Mouse (Mus musculus) lung, embryonic 15.5 days (tissue): Measurements from ENCODE around the gene Zfp846. TPM values are rescaled to one million over a fixed set of nuclear protein-coding genes. Genes with fewer than 3 reads are reported as not detected.
"Not testable (repeated sequence)": the region's sequence is repeated elsewhere in the genome, so short reads cannot be mapped to it uniquely, and the experiment has no call there.

Experiments
- ATAC-seq: fragments of 200-750 bp; cut with Nextera tagmentation; 2 replicates; pipeline ENCODE4 v1.8.0; 2017; ENCODE audit warnings: moderate number of reproducible peaks, borderline replicate concordance; ENCODE audit not compliant: low FRiP score, low TSS enrichment; ENCODE audit errors: extremely low read depth
- H3K27ac ChIP-seq: fragments of 300-500 bp; sonication (generic); 2 replicates; pipeline ENCODE4 v1.5.1; 2015; ENCODE audit warnings: moderate library complexity, mild to moderate bottlenecking, inconsistent platforms
- H3K27me3 ChIP-seq: fragments of 300-500 bp; sonication (generic); 2 replicates; pipeline ENCODE4 v1.6.1; 2015; ENCODE audit warnings: inconsistent platforms
- H3K36me3 ChIP-seq: fragments of 300-500 bp; sonication (generic); 2 replicates; pipeline ENCODE4 v1.6.1; 2015; ENCODE audit warnings: inconsistent platforms
- H3K4me1 ChIP-seq: fragments of 300-500 bp; sonication (generic); 2 replicates; pipeline ENCODE4 v1.6.1; 2015; ENCODE audit warnings: inconsistent platforms
- H3K4me2 ChIP-seq: fragments of 300-500 bp; sonication (generic); 2 replicates; pipeline ENCODE4 v1.6.1; 2015; ENCODE audit warnings: inconsistent platforms, mild to moderate bottlenecking, moderate library complexity
- H3K4me3 ChIP-seq: fragments of 300-500 bp; sonication (generic); 2 replicates; pipeline ENCODE4 v1.5.1; 2015; ENCODE audit warnings: mild to moderate bottlenecking, inconsistent platforms
- H3K9ac ChIP-seq: fragments of 300-500 bp; sonication (generic); 2 replicates; pipeline ENCODE4 v1.6.1; 2015; ENCODE audit warnings: inconsistent platforms
- H3K9me3 ChIP-seq: fragments of 300-500 bp; sonication (generic); 2 replicates; pipeline ENCODE4 v1.6.1; 2016; ENCODE audit warnings: inconsistent platforms
- WGBS: fragments of 180-500 bp; shearing (Covaris S2); methylation state at CpG from one replicate; pipeline ENCODE4 v1.1.7; 2015; 5-methylcytosine and 5-hydroxymethylcytosine counted together
- polyA plus RNA-seq: library from polyadenylated mRNA; unstranded; fragments of >200 nt; fragmentation: Nextera tagmentation; extraction: Ambion mirVana; gene quantifications from 2 replicates; pipeline ENCODE4 v1.2.1, GENCODE M21; 2015

Gene Zfp846
- polyA plus RNA-seq, 1 experiment from 2014 or later = 17.7 TPM

DNA sequence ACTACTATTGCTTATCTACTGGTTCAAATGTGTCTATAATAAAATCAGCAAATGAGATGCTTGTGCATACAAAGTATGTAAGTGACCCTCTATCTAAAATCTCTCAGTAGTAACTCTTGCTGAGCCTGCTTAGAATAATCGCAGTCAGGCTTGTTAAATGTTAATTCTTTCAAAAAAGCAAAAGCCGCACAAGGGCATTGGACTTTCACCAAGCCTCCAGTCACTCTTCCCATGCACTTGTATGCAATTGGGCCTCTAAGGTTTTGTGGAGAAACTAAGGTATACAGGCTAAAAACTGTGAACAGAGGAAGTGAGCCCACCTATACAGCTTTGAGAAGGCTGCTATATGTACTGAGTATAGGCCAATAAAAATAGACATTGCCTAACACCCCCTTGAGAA, 4.5 kb upstream of the Zfp846 start:
- H3K4me2 ChIP-seq = no peak overlapping the region

DNA sequence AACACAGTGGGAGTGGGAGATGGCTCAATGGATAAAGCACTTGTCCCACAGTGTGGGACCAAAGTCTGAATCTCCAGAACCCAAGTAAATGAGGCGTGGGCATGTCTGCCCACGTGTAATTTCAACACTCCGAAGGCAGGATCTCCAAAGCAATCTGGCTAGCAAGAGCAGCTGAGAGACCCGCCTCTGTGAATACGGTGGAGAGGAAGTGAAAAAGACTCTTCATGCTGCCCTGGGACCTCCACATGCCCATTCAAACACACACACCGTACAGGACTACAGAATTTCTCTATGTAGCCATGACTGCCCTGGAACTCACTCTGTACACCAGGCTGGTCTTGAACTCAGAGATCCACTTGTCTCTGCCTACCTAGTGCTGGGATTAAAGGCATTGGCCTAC, 20.2 kb downstream of the Zfp846 start:
- Histone ChIP-seq H3K9ac (no peak overlapping the region), H3K4me2 (no peak overlapping the region), H3K4me1 (no peaks in the 10 kb centered on the region), H3K27ac (no peak overlapping the region), H3K27me3 (no peaks in the 10 kb centered on the region), H3K4me3 (no peak overlapping the region), H3K36me3 (peaks cover 10% of the 10 kb centered on the region; the same call in 1 of the 2 replicates), H3K9me3 (no peaks in the 10 kb centered on the region)
- ATAC-seq = no peak
- 80% methylated on average over 6 of the region's 6 CpGs for WGBS

More for the DNA sequence above, 4.5 kb upstream of the Zfp846 start:
- no peak overlapping the region for H3K27ac ChIP-seq
- H3K4me3 ChIP-seq = no peak overlapping the region
- H3K9ac ChIP-seq = no peak overlapping the region
- WGBS = 79% methylated on average over 2 of the region's 2 CpGs
- no peaks in the 10 kb centered on the region for H3K9me3 ChIP-seq
- no peaks in the 10 kb centered on the region for H3K4me1 ChIP-seq
- no peak for ATAC-seq
- peaks cover 7% of the 10 kb centered on the region for H3K27me3 ChIP-seq
- no peaks in the 10 kb centered on the region for H3K36me3 ChIP-seq

DNA sequence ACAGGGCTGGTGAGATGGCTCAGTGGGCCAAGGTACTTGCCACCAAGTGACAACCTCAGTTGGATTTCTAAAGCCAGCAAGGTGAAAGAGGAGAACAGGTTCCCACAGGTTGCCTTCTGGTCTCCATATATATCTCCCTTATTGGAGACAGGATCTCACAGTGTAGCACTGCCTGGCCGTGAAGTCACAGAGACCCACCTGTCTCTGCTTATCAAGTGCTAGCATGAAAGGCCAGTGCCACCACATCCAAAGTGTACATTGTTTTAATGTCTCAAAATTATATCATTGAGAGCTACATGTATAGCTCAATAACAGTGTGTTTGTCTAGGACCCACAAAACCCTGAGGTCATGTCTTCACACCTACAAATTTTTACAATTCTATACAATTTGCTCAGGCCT, 25.2 kb downstream of the Zfp846 start:
- peaks cover 9% of the 10 kb centered on the region for H3K36me3 ChIP-seq
- H3K9ac ChIP-seq = no peak overlapping the region
- ATAC-seq = no peak
- H3K4me3 ChIP-seq = no peak overlapping the region; the same call in 1 of the 2 replicates
- H3K27ac ChIP-seq = no peak overlapping the region
- H3K4me1 ChIP-seq = peaks cover 5% of the 10 kb centered on the region; the same call in 1 of the 2 replicates
- no peaks in the 10 kb centered on the region for H3K27me3 ChIP-seq
- WGBS = 96% methylated on average over 1 of the region's 1 CpGs
- H3K4me2 ChIP-seq = peak overlapping the region; percentile 73; the same call in 1 of the 2 replicates
- no peaks in the 10 kb centered on the region for H3K9me3 ChIP-seq

DNA sequence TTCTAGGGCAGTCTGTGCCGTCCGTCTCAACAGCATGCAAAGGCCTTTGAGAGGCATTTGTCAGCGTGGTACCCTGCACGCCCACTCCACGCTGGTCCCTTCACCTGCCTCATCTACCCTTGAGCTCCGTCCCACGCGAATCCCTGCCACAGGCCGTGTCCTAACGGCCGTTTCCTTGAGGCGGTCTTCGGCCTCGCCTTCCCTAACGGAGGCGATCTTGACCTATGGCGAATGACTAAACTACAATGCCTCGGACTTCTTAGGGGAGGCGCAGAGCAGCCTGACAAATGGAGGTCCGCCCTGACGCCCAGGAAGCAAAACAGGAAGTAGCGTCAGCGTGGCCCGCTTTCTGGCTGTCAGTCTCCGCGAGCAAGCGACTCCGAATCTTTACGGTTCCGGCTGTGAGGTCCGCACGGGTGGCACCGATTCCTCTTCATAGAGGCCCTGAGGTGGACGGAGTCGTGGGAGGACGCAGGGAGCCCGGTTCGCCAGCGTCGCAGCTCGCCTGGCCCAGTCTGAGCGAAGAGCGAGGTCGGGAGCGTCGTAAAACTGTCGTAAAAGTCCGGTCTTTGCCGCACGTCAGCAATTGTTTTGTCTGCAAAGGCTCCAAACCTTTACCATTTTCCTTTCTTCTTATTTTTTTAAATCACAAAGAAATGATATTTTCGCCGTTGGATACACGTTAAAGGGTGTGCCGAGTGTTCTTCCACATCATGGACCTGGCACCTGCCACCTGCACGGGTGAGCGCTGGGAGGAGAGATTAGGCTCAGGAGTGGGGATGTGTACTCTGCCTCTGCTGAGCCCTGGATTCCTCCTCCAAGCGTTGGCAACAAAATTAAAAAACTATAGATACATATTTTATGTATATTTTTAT, 26.2 kb downstream of the Zfp846 start:
- peak overlapping the region; percentile 98 for H3K27ac ChIP-seq
- H3K9ac ChIP-seq = peak overlapping the region; percentile 90
- ATAC-seq = peak; percentile 90
- H3K4me2 ChIP-seq = peak overlapping the region; percentile 73
- H3K4me3 ChIP-seq = peak overlapping the region; percentile 86
- H3K4me1 ChIP-seq = peaks cover 5% of the 10 kb centered on the region; the same call in 1 of the 2 replicates
- peaks cover 9% of the 10 kb centered on the region for H3K36me3 ChIP-seq
- H3K27me3 ChIP-seq = no peaks in the 10 kb centered on the region
- no peaks in the 10 kb centered on the region for H3K9me3 ChIP-seq
- under 1% methylated on average over 57 of the region's 57 CpGs for WGBS

DNA sequence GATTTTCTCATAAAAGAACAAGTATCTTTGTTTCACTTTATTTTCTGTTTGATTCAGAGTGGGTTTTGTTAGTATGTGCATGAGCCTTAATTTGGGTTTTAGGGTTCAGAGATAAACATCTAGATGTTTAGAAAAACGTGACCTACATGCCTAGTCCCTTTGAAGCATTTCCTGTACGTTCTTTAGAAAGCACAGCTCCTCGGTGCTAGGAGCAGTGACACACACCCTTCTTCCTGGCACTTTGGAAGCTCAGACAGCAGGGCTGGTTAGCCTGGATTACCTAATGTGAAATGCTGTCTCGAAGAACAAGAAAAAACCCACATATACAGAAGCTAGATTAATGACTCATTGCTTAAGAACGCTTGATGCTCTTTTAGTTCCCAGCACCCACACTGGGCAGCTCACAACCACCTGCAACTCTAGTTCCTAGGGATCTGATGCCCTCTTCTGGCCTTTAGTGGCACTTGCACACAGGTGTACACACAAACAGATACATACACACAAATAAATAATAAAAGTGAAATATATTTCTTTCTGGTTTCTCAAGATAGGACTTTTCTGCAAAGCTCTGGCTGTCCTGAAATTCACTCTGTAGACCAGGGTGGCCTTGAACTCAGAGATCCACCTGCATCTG, 28.9 kb downstream of the Zfp846 start:
- 87% methylated on average over 5 of the region's 5 CpGs for WGBS
- no peak for ATAC-seq
- no peaks in the 10 kb centered on the region for H3K9me3 ChIP-seq
- H3K9ac ChIP-seq = no peak overlapping the region
- no peaks in the 10 kb centered on the region for H3K27me3 ChIP-seq
- H3K27ac ChIP-seq = no peak overlapping the region
- no peak overlapping the region for H3K4me3 ChIP-seq
- H3K4me1 ChIP-seq = peaks cover 5% of the 10 kb centered on the region; the same call in 1 of the 2 replicates
- H3K36me3 ChIP-seq = peaks cover 9% of the 10 kb centered on the region
- no peak overlapping the region for H3K4me2 ChIP-seq

DNA sequence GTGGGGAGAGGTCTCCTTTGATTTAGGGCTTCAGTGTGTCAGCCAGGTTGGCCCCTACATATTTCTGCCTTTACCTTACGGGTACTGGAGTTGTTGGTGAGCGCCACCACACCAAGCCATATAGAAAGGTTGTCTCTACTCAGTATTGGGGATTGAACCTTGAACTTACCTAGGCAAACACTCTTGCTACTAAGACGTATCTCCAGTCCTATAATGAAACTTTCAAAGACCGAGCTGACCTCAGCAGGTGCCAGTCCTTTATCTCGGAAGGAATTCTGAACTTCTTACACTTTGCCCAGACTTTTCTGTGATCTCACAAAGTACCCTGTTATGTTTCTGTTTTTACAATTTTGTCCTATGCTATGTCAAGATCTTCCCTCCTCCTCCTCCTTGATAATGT, 30.9 kb downstream of the Zfp846 start:
- peaks cover 9% of the 10 kb centered on the region for H3K36me3 ChIP-seq
- no peaks in the 10 kb centered on the region for H3K9me3 ChIP-seq
- H3K9ac ChIP-seq = no peak overlapping the region
- H3K27ac ChIP-seq = no peak overlapping the region
- no peaks in the 10 kb centered on the region for H3K27me3 ChIP-seq
- no peaks in the 10 kb centered on the region for H3K4me1 ChIP-seq
- 79% methylated on average over 5 of the region's 5 CpGs for WGBS
- no peak overlapping the region for H3K4me3 ChIP-seq
- H3K4me2 ChIP-seq = no peak overlapping the region
- ATAC-seq = no peak

DNA sequence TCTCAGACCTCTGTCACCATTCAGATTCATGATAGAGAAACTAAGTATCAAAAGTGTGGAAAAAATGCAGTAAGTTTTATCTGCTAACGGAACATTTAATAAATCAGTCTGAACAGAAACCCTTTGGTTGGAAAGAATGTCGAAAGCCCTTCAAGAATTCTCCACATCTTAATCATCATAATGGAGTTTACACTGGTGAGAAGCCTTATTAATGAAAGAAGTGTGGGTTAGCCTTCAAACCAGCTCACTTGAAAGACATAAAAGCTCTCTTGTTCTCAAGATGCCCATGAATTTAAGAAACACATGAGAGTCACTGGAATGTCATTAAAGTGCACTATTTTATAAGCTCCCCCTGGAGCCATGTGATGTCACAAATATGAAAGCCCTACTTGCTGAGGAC, 35.6 kb downstream of the Zfp846 start:
- Histone ChIP-seq H3K4me3 (no peak overlapping the region), H3K27me3 (no peaks in the 10 kb centered on the region), H3K4me1 (no peaks in the 10 kb centered on the region), H3K4me2 (no peak overlapping the region), H3K9me3 (no peaks in the 10 kb centered on the region), H3K27ac (peak overlapping the region; percentile 37; the same call in 1 of the 2 replicates), H3K9ac (no peak overlapping the region), H3K36me3 (no peaks in the 10 kb centered on the region)
- WGBS = 68% methylated on average over 2 of the region's 2 CpGs
- no peak; the same call in 1 of the 2 replicates for ATAC-seq

DNA sequence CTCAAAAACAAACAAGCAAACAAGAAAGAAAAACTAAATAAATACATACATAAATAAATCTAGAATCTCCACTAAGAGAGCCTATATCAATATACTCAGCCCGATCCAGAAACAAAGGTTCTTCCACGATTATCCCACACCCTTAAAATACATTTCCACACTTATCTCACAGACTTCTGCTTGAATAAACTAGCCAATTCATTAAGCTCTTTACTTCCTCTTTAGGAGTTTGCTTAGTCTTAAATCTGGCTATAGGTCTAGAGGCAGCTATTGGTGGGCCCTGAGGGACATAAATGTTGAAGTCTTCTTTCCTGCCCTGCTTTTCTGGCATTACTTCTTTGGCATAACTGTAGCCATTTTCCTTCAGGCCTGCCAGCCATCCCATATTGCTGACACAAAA, 50.2 kb downstream of the Zfp846 start:
- no peak for ATAC-seq
- Histone ChIP-seq H3K4me1 (no peaks in the 10 kb centered on the region), H3K27ac (no peak overlapping the region), H3K9ac (no peak overlapping the region), H3K27me3 (no peaks in the 10 kb centered on the region), H3K4me2 (no peak overlapping the region), H3K36me3 (no peaks in the 10 kb centered on the region), H3K9me3 (no peaks in the 10 kb centered on the region), H3K4me3 (no peak overlapping the region)
- 89% methylated on average over 2 of the region's 2 CpGs for WGBS

DNA sequence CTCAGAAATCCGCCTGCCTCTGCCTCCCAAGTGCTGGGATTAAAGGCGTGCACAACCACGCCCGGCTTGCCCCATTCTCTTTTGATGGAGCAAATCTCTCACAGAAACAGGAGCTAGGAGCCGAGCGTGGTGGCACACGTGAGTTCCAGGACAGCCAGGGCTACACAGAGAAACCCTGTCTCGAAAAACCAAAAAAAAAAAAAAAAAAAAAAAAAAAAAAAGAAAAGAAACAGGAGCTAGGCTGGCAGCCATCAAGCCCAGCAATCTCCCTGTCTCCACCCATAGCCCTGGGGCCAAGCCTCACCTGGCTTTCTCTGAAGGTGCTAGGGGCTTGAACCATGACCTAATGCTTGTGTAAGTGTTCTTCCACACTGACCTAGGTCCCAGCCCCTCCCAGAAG, 54.6 kb downstream of the Zfp846 start:
- H3K27me3 ChIP-seq, H3K4me2 ChIP-seq, H3K4me3 ChIP-seq, ATAC-seq, H3K9me3 ChIP-seq, H3K27ac ChIP-seq, H3K4me1 ChIP-seq, H3K9ac ChIP-seq: not testable (repeated sequence)
- H3K36me3 ChIP-seq = peaks cover 17% of the 10 kb centered on the region; the same call in 1 of the 2 replicates
- 89% methylated on average over 8 of the region's 8 CpGs for WGBS

DNA sequence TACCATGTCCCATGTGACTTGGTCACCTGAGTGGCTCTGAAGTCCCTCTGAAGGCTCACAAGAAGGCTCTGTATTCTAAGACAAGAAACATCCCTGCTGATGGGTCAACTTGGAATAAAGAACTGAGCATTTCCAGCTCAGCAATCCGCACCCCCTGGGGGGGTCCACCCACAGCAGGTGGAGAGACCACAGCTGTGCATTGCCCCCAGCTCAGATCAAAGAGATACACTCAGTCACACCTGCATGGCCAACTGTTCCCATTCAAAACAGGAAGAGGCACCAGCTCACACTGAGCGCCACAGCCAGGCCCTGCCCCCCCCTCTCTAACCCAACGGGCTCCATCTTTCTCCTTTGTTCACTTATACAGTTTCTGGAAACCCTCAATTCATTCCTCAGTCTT, 55.2 kb downstream of the Zfp846 start:
- ATAC-seq = peak; percentile 36; the same call in 1 of the 2 replicates
- 74% methylated on average over 3 of the region's 3 CpGs for WGBS
- Histone ChIP-seq H3K4me2 (no peak overlapping the region), H3K36me3 (peaks cover 17% of the 10 kb centered on the region; the same call in 1 of the 2 replicates), H3K4me3 (no peak overlapping the region), H3K27me3 (no peaks in the 10 kb centered on the region), H3K4me1 (peaks cover 7% of the 10 kb centered on the region), H3K9ac (no peak overlapping the region), H3K27ac (no peak overlapping the region), H3K9me3 (no peaks in the 10 kb centered on the region)

DNA sequence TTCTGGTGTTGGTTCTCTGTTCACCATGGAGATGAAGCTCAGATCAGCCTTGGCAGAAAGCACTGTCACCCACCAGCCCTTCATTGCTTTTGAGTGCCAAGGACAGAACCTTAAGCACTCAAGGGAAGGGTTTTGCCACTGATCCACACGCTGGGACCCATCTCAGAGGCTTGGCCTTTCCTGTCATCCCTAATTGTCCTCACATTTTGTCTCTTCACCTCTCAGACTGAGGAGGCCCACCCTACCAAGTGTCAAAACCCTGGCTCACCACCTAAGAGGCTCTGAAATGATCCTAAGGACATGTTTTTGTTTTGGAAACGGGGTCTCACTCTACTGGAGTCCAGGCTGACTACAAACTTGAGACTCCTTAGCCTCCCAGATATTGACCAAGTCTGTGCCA, 55.7 kb downstream of the Zfp846 start:
- WGBS = 79% methylated on average over 2 of the region's 2 CpGs
- H3K4me1 ChIP-seq = peaks cover 13% of the 10 kb centered on the region
- no peak overlapping the region for H3K9ac ChIP-seq
- H3K9me3 ChIP-seq = no peaks in the 10 kb centered on the region
- no peak for ATAC-seq
- no peaks in the 10 kb centered on the region for H3K27me3 ChIP-seq
- H3K4me2 ChIP-seq = no peak overlapping the region
- H3K4me3 ChIP-seq = no peak overlapping the region
- no peak overlapping the region for H3K27ac ChIP-seq
- H3K36me3 ChIP-seq = peaks cover 17% of the 10 kb centered on the region; the same call in 1 of the 2 replicates

DNA sequence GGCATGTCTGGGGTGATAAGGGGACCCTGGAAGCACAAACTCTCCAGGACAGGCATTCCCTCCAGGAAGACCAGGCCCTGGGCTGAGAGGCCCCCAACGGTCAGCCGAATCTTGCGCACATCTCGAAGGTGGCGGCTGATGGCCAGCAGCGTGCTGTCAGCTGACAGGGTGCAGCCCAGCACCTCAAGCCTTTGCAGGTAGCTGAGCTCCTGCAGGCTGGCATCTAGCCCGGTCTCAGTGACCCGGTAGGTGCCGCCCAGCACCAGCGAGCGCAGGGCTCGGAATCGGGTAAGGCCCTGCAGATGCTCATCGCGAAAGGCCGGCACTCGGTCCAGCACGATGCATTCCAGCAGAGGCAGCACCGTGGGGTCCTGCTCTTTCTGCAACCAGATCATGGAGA, 57.5 kb downstream of the Zfp846 start:
- Histone ChIP-seq H3K27me3 (no peaks in the 10 kb centered on the region), H3K4me1 (peaks cover 15% of the 10 kb centered on the region), H3K9me3 (no peaks in the 10 kb centered on the region), H3K4me2 (no peak overlapping the region), H3K27ac (no peak overlapping the region), H3K36me3 (peaks cover 17% of the 10 kb centered on the region; the same call in 1 of the 2 replicates), H3K4me3 (no peak overlapping the region), H3K9ac (no peak overlapping the region)
- no peak for ATAC-seq
- 94% methylated on average over 19 of the region's 19 CpGs for WGBS
